Mouse (Mus musculus): ENCODE data around the gene Slc25a43. TPM values are rescaled to one million over a fixed set of nuclear protein-coding genes. Genes with fewer than 3 reads are reported as not detected.
A peak's percentile ranks its signal among the peaks of the same experiment; 100 is the strongest.

Gene Slc25a43
- polyA plus RNA-seq, 1 experiment from 2014 or later = 2.3 TPM

- H3K4me3 ChIP-seq = peak overlapping the region; percentile 36
- H3K4me1 ChIP-seq = peaks cover 8% of the 10 kb centered on the region
- 3% methylated on average over 7 of the region's 10 CpGs for WGBS
- peak; percentile 70 for DNase-seq (ENCODE audit: low spot score)
- H3K36me3 ChIP-seq = no peaks in the 10 kb centered on the region
- peak overlapping the region; percentile 82 for H3K27ac ChIP-seq
- no peaks in the 10 kb centered on the region for H3K27me3 ChIP-seq (ENCODE audit: low read depth, poor library complexity, severe bottlenecking)
- H3K9me3 ChIP-seq (replicated peaks) = no peaks in the 10 kb centered on the region
Measured at GRCm38 (mm10) chrX:36816953-36817441, 73.5 kb downstream of the Slc25a43 start.

DNA sequence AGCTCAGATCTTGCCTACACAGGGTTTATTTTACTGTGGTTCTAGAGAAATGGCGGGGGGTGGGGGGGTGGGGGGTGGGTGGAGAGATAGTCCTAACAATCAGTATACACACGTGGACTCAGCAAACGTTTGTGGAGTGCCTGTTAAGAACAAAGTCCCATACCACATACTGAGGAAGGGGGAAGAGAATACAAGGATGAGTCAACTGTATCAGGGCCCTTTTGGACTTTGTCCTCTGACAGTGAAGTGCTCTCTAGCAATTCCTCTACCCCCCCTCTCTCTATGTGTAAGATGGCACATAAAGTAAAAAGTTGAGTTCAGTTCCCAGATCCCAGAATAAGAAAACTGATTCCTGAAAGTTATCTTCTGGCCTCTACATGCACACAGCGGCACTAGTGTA, 76.1 kb downstream of the Slc25a43 start:
- Histone ChIP-seq H3K4me1 (peaks cover 8% of the 10 kb centered on the region), H3K4me3 (no peak overlapping the region), H3K9me3 (replicated peaks) (no peaks in the 10 kb centered on the region), H3K27ac (no peak overlapping the region), H3K27me3 (ENCODE audit: low read depth, poor library complexity, severe bottlenecking) (no peaks in the 10 kb centered on the region), H3K36me3 (no peaks in the 10 kb centered on the region)
- DNase-seq (ENCODE audit: low spot score) = no peak
- 65% methylated on average over 3 of the region's 4 CpGs for WGBS

DNA sequence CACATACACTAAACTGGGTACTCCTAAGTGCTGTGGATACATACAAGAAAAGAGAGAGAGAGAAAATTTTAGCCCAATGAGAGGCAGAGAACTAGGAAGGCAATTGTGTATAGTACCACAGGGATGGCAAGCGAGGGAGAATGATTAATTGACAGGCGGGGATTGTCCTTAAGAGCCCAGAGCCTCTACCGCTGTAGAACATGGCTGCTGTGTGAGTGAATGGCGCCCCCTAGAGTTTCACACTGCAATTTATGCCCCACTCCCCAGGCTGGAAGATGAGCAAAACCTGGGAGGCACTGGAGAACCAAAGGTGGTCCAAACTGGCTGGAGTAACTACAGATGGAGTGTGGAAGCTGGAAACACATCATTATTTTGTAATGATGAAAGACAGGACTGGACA, 76.7 kb downstream of the Slc25a43 start:
- H3K27ac ChIP-seq = no peak overlapping the region
- peak; percentile 60 for DNase-seq (ENCODE audit: low spot score)
- 5% methylated on average over 4 of the region's 4 CpGs for WGBS

GRCm38 (mm10) chrX:36823932-36824711, 80.7 kb downstream of the Slc25a43 start:
- H3K4me3 ChIP-seq = no peak overlapping the region
- no peaks in the 10 kb centered on the region for H3K36me3 ChIP-seq
- H3K9me3 ChIP-seq (replicated peaks) = no peaks in the 10 kb centered on the region
- no peaks in the 10 kb centered on the region for H3K27me3 ChIP-seq (ENCODE audit: low read depth, poor library complexity, severe bottlenecking)
- H3K4me1 ChIP-seq = no peaks in the 10 kb centered on the region
- 91% methylated on average over 10 of the region's 10 CpGs for WGBS
- DNase-seq (ENCODE audit: low spot score) = no peak
- H3K27ac ChIP-seq = no peak overlapping the region

More for the DNA sequence above, 76.7 kb downstream of the Slc25a43 start:
- peaks cover 8% of the 10 kb centered on the region for H3K4me1 ChIP-seq
- H3K36me3 ChIP-seq = no peaks in the 10 kb centered on the region
- H3K27me3 ChIP-seq (ENCODE audit: low read depth, poor library complexity, severe bottlenecking) = no peaks in the 10 kb centered on the region
- H3K4me3 ChIP-seq = no peak overlapping the region
- H3K9me3 ChIP-seq (replicated peaks) = no peaks in the 10 kb centered on the region

- Histone ChIP-seq H3K4me1 (no peaks in the 10 kb centered on the region), H3K9me3 (replicated peaks) (no peaks in the 10 kb centered on the region), H3K4me3 (no peak overlapping the region), H3K36me3 (no peaks in the 10 kb centered on the region), H3K27me3 (ENCODE audit: low read depth, poor library complexity, severe bottlenecking) (no peaks in the 10 kb centered on the region), H3K27ac (no peak overlapping the region)
- DNase-seq (ENCODE audit: low spot score) = no peak
- WGBS = 63% methylated on average over 2 of the region's 2 CpGs
Measured at GRCm38 (mm10) chrX:36825032-36825431, 81.6 kb downstream of the Slc25a43 start.

Other genes starting within 250 kb of the Slc25a43 start
- 362 and 378 TPM in 2 replicates for gene Pgrmc1, start 145.5 kb upstream of the Slc25a43 start, polyA plus RNA-seq (2016; fragmentation: Nextera tagmentation; extraction: Ambion mirVana)
- 2.3 and 2.5 TPM in 2 replicates for gene Akap17b, start 98.3 kb upstream of the Slc25a43 start, polyA plus RNA-seq (2016; fragmentation: Nextera tagmentation; extraction: Ambion mirVana)
- 728 and 870 TPM in 2 replicates for gene Slc25a5, start 52.0 kb downstream of the Slc25a43 start, polyA plus RNA-seq (2016; fragmentation: Nextera tagmentation; extraction: Ambion mirVana)
- gene Ube2a, start 130.2 kb downstream of the Slc25a43 start, polyA plus RNA-seq (2016; fragmentation: Nextera tagmentation; extraction: Ambion mirVana) = 125 TPM in 2 replicates
- gene C330007P06Rik, start 130.5 kb downstream of the Slc25a43 start, polyA plus RNA-seq (2016; fragmentation: Nextera tagmentation; extraction: Ambion mirVana) = 32.0 and 32.6 TPM in 2 replicates
- gene Nkrf, start 159.2 kb downstream of the Slc25a43 start, polyA plus RNA-seq (2016; fragmentation: Nextera tagmentation; extraction: Ambion mirVana) = 2.3 and 2.7 TPM in 2 replicates
- 38.8 and 59.0 TPM in 2 replicates for gene Sept6, start 248.1 kb downstream of the Slc25a43 start, polyA plus RNA-seq (2016; fragmentation: Nextera tagmentation; extraction: Ambion mirVana)